Mouse (Mus musculus) midbrain, embryonic 10.5 days (tissue): ENCODE data around the gene Amz1. TPM values are rescaled to one million over a fixed set of nuclear protein-coding genes. Genes with fewer than 3 reads are reported as not detected.

ENCODE experiments used
- DNase-seq: peaks from one replicate; pipeline ENCODE4 v3.0.0-alpha.2; 2017; ENCODE audit warnings: low spot score
- H3K27ac ChIP-seq: fragments of 300-500 bp; sonication (generic); replicated peaks from 2 replicates; pipeline ENCODE4 v1.5.1; 2016; ENCODE audit warnings: mild to moderate bottlenecking
- H3K27me3 ChIP-seq: fragments of 300-500 bp; sonication (generic); 2 replicates; pipeline ENCODE4 v1.6.1; 2016; ENCODE audit warnings: low read depth, mild to moderate bottlenecking; ENCODE audit not compliant: poor library complexity, severe bottlenecking
- H3K36me3 ChIP-seq: fragments of 300-500 bp; sonication (generic); 2 replicates; pipeline ENCODE4 v1.6.1; 2016; ENCODE audit warnings: mild to moderate bottlenecking, moderate library complexity
- H3K4me1 ChIP-seq: fragments of 300-500 bp; sonication (generic); 2 replicates; pipeline ENCODE4 v1.6.1; 2016
- H3K4me3 ChIP-seq: fragments of 300-500 bp; sonication (generic); 2 replicates; pipeline ENCODE4 v1.5.1; 2016; ENCODE audit warnings: mild to moderate bottlenecking, moderate library complexity
- H3K9me3 ChIP-seq: fragments of 300-500 bp; sonication (generic); replicated peaks from 2 replicates; pipeline ENCODE4 v1.6.1; 2016; ENCODE audit warnings: mild to moderate bottlenecking
- WGBS: fragments of 180-500 bp; shearing (Covaris S2); methylation state at CpG from one replicate; pipeline ENCODE4 v1.1.7; 2016; 5-methylcytosine and 5-hydroxymethylcytosine counted together
- polyA plus RNA-seq: library from polyadenylated mRNA; unstranded; fragments of >200 nt; fragmentation: Nextera tagmentation; extraction: Ambion mirVana; gene quantifications from 2 replicates; pipeline ENCODE4 v1.2.1, GENCODE M21; 2016

The Amz1 gene
- polyA plus RNA-seq, 1 experiment from 2014 or later, result 0.78 TPM

GRCm38 (mm10) chr5:140798158-140798557, 74.2 kb downstream of the Amz1 start:
- Histone ChIP-seq H3K9me3 (no peaks in the 10 kb centered on the region), H3K4me3 (no peak overlapping the region), H3K4me1 (peaks cover 17% of the 10 kb centered on the region), H3K36me3 (no peaks in the 10 kb centered on the region), H3K27ac (no peak overlapping the region), H3K27me3 (no peaks in the 10 kb centered on the region)
- WGBS, result 83% methylated on average over 7 of the region's 7 CpGs
- no peak for DNase-seq

GRCm38 (mm10) chr5:140798775-140799174, 74.8 kb downstream of the Amz1 start:
- Histone ChIP-seq H3K9me3 (no peaks in the 10 kb centered on the region), H3K36me3 (no peaks in the 10 kb centered on the region)
- 81% methylated on average over 5 of the region's 5 CpGs for WGBS

GRCm38 (mm10) chr5:140799190-140799589, 75.3 kb downstream of the Amz1 start:
- Histone ChIP-seq H3K27ac (no peak overlapping the region), H3K27me3 (no peaks in the 10 kb centered on the region), H3K36me3 (no peaks in the 10 kb centered on the region), H3K9me3 (no peaks in the 10 kb centered on the region), H3K4me1 (peaks cover 17% of the 10 kb centered on the region), H3K4me3 (no peak overlapping the region)
- DNase-seq, result no peak
- 72% methylated on average over 2 of the region's 2 CpGs for WGBS

More at GRCm38 (mm10) chr5:140798775-140799174, 74.8 kb downstream of the Amz1 start:
- no peak for DNase-seq
- peaks cover 17% of the 10 kb centered on the region for H3K4me1 ChIP-seq
- no peak overlapping the region for H3K27ac ChIP-seq
- H3K27me3 ChIP-seq, result no peaks in the 10 kb centered on the region
- no peak overlapping the region for H3K4me3 ChIP-seq

- Histone ChIP-seq H3K4me3 (no peak overlapping the region), H3K27ac (no peak overlapping the region), H3K36me3 (no peaks in the 10 kb centered on the region), H3K9me3 (no peaks in the 10 kb centered on the region), H3K27me3 (no peaks in the 10 kb centered on the region), H3K4me1 (peaks cover 11% of the 10 kb centered on the region; the same call in 1 of the 2 replicates)
- no peak for DNase-seq
- WGBS, result 94% methylated on average over 6 of the region's 6 CpGs
Measured at GRCm38 (mm10) chr5:140800288-140800923, 76.5 kb downstream of the Amz1 start.

- DNase-seq, result no peak
- no peaks in the 10 kb centered on the region for H3K9me3 ChIP-seq
- no peaks in the 10 kb centered on the region for H3K36me3 ChIP-seq
- WGBS, result 90% methylated on average over 5 of the region's 5 CpGs
- no peak overlapping the region for H3K27ac ChIP-seq
- no peaks in the 10 kb centered on the region for H3K27me3 ChIP-seq
- H3K4me3 ChIP-seq, result no peak overlapping the region
- peaks cover 17% of the 10 kb centered on the region for H3K4me1 ChIP-seq
Measured at GRCm38 (mm10) chr5:140801782-140802181, 77.9 kb downstream of the Amz1 start.

- Histone ChIP-seq H3K4me1 (peaks cover 17% of the 10 kb centered on the region), H3K27ac (no peak overlapping the region), H3K9me3 (no peaks in the 10 kb centered on the region), H3K27me3 (no peaks in the 10 kb centered on the region), H3K4me3 (no peak overlapping the region), H3K36me3 (no peaks in the 10 kb centered on the region)
- DNase-seq, result no peak
- WGBS, result 85% methylated on average over 2 of the region's 2 CpGs
Measured at GRCm38 (mm10) chr5:140806252-140806651, 82.3 kb downstream of the Amz1 start.

GRCm38 (mm10) chr5:140806939-140807338, 83.0 kb downstream of the Amz1 start:
- 49% methylated on average over 2 of the region's 2 CpGs for WGBS
- H3K36me3 ChIP-seq, result no peaks in the 10 kb centered on the region
- no peaks in the 10 kb centered on the region for H3K9me3 ChIP-seq
- no peak overlapping the region for H3K27ac ChIP-seq
- H3K27me3 ChIP-seq, result no peaks in the 10 kb centered on the region
- H3K4me1 ChIP-seq, result peaks cover 23% of the 10 kb centered on the region
- no peak for DNase-seq
- no peak overlapping the region for H3K4me3 ChIP-seq

Other genes starting within 250 kb of the Amz1 start
- 14.7 and 16.1 TPM in 2 replicates for gene Chst12, start 218.6 kb upstream of the Amz1 start, polyA plus RNA-seq
- 0.62 and 0.63 TPM in 2 replicates for gene Grifin, start 159.1 kb upstream of the Amz1 start, polyA plus RNA-seq
- 43.7 and 50.8 TPM in 2 replicates for gene Lfng, start 116.8 kb upstream of the Amz1 start, polyA plus RNA-seq
- gene Ttyh3, start 75.1 kb upstream of the Amz1 start, polyA plus RNA-seq, result 28.6 and 36.2 TPM in 2 replicates
- 23.6 and 27.6 TPM in 2 replicates for gene Iqce, start 21.7 kb upstream of the Amz1 start, polyA plus RNA-seq
- gene Brat1, start 19.1 kb upstream of the Amz1 start, polyA plus RNA-seq, result 22.3 and 24.8 TPM in 2 replicates
- 7.7 and 8.0 TPM in 2 replicates for gene Gna12, start 106.3 kb downstream of the Amz1 start, polyA plus RNA-seq